8 mouse cellular contexts compared by ENCODE assay signal in genomic region chr16:20651947-20652310, GRCm38 (mm10). TPM values are rescaled to one million over a fixed set of nuclear protein-coding genes. Genes with fewer than 3 reads are reported as not detected.
A peak's percentile ranks its signal among the peaks of the same experiment; 100 is the strongest.
DNase-seq lines count a peak whose midpoint lies in the region; ATAC-seq and TF ChIP-seq lines count a peak whose summit lies in the region.

No protein-coding gene starts in this region.

- no peak for ATAC-seq in heart, embryonic 13.5 days (ENCODE audit: extremely low read depth, insufficient number of reproducible peaks, low FRiP score, low TSS enrichment)
- peak; percentile 42; the same call in 1 of the 2 replicates for ATAC-seq in forebrain, embryonic 15.5 days (replicated peaks)
- peak; percentile 46 for ATAC-seq in liver, postnatal 0 days

- H3K9me3 ChIP-seq in heart, embryonic 13.5 days: no peaks in the 10 kb centered on the region
- H3K9me3 ChIP-seq in ES-E14 (ENCODE audit: control insufficient read depth, insufficient read depth, low read depth, low read length): no peaks in the 10 kb centered on the region
- no peaks in the 10 kb centered on the region for H3K9me3 ChIP-seq in forebrain, embryonic 15.5 days
- no peaks in the 10 kb centered on the region for H3K9me3 ChIP-seq in liver, postnatal 0 days (ENCODE audit: low read length)

- peaks cover 18% of the 10 kb centered on the region for H3K4me1 ChIP-seq in heart, embryonic 13.5 days
- H3K4me1 ChIP-seq in ES-E14 (ENCODE audit: control insufficient read depth in 2 of 2, insufficient read depth in 2 of 2, low read length in 2 of 2, poor library complexity in 1 of 2): 0 out of 4 replicates have a peak, but pooled peaks cover 0 to 2% of the 10 kb centered on the region in 2 experiments
- H3K4me1 ChIP-seq in forebrain, embryonic 15.5 days: peaks cover 21% of the 10 kb centered on the region
- H3K4me1 ChIP-seq in liver, postnatal 0 days (ENCODE audit: insufficient read depth): peaks cover 16% of the 10 kb centered on the region

- H3K27me3 ChIP-seq in heart, embryonic 13.5 days (replicated peaks): no peaks in the 10 kb centered on the region
- H3K27me3 ChIP-seq in forebrain, embryonic 15.5 days: no peaks in the 10 kb centered on the region
- no peaks in the 10 kb centered on the region for H3K27me3 ChIP-seq in liver, postnatal 0 days (ENCODE audit: insufficient read depth, low read length)

- H3K4me2 ChIP-seq in heart, embryonic 13.5 days: peak overlapping the region; percentile 97
- H3K4me2 ChIP-seq in forebrain, embryonic 15.5 days (replicated peaks): peak overlapping the region; percentile 89
- H3K4me2 ChIP-seq in liver, postnatal 0 days (ENCODE audit: low read depth, low read length): peak overlapping the region; percentile 89

- no peak for DNase-seq in heart, adult 11 months
- DNase-seq in ES-E14 (ENCODE audit: low read depth, low spot score) (no peak), adipocyte (ENCODE audit: low spot score) (no peak)
- DNase-seq in liver, postnatal 0 days: no peak
- no peak for DNase-seq in adrenal gland, postnatal 36 days
- DNase-seq in cerebellum, adult 18-20 months: no peak

- H3K36me3 ChIP-seq in heart, embryonic 13.5 days: peaks cover 43% of the 10 kb centered on the region
- peaks cover 20% of the 10 kb centered on the region for H3K36me3 ChIP-seq in ES-E14 (ENCODE audit: control insufficient read depth, insufficient read depth, low read length, poor library complexity, severe bottlenecking)
- H3K36me3 ChIP-seq in forebrain, embryonic 15.5 days: peaks cover 25% of the 10 kb centered on the region
- H3K36me3 ChIP-seq in liver, postnatal 0 days (replicated peaks; ENCODE audit: insufficient read depth, low read length): peaks cover 23% of the 10 kb centered on the region

- no peak for TF ChIP-seq CTCF in liver, postnatal 0 days (IDR thresholded peaks at IDR 0.05; ENCODE audit: low read depth)

- peak overlapping the region; percentile 80 for H3K4me3 ChIP-seq in heart, embryonic 13.5 days
- peak overlapping the region; percentile 74 to 97 for H3K4me3 ChIP-seq in ES-E14 (ENCODE audit: insufficient read depth in 1 of 2, low read depth in 1 of 2, low read length in 2 of 2, poor library complexity in 1 of 2, severe bottlenecking in 1 of 2)
- H3K4me3 ChIP-seq in forebrain, embryonic 15.5 days: peak overlapping the region; percentile 95
- peak overlapping the region; percentile 97 for H3K4me3 ChIP-seq in liver, postnatal 0 days (ENCODE audit: low read depth, low read length)

- H3K27ac ChIP-seq in heart, embryonic 13.5 days (replicated peaks): peak overlapping the region; percentile 82
- H3K27ac ChIP-seq in ES-E14 (ENCODE audit: insufficient read depth, low read depth, low read length, poor library complexity, severe bottlenecking): peak overlapping the region; percentile 36; the same call in 1 of the 2 replicates
- H3K27ac ChIP-seq in forebrain, embryonic 15.5 days (replicated peaks): peak overlapping the region; percentile 83
- peak overlapping the region; percentile 73 for H3K27ac ChIP-seq in liver, postnatal 0 days (ENCODE audit: low read depth)

- WGBS in heart, embryonic 13.5 days: 10% methylated on average over 11 of the region's 12 CpGs
- WGBS in forebrain, embryonic 15.5 days: 9% methylated on average over 12 of the region's 12 CpGs
- 7% methylated on average over 12 of the region's 12 CpGs for WGBS in liver, postnatal 0 days (ENCODE audit: insufficient replicate concordance)

- no peak for TF ChIP-seq EP300 in liver, postnatal 0 days (IDR thresholded peaks at IDR 0.05; ENCODE audit: low read depth)

- H3K9ac ChIP-seq in heart, embryonic 13.5 days: peak overlapping the region; percentile 95
- H3K9ac ChIP-seq in ES-E14 (ENCODE audit: insufficient read depth, low read depth, low read length, poor library complexity, severe bottlenecking): peak overlapping the region; percentile 98
- peak overlapping the region; percentile 93 for H3K9ac ChIP-seq in forebrain, embryonic 15.5 days (replicated peaks)
- H3K9ac ChIP-seq in liver, postnatal 0 days (replicated peaks): peak overlapping the region; percentile 95

- in situ Hi-C loops in ES-E14 (cut with MboI; ENCODE audit: low sequenced_read_pairs in 2 of 2, unreplicated experiment in 2 of 2): no loop called here

TF ChIP-seq in ES-E14, 5 proteins besides CTCF, POLR2A, EP300 and RAD21:
- TF ChIP-seq ZNF384 (IDR thresholded peaks at IDR 0.05; ENCODE audit: low read depth, low read length) (no peak), HCFC1 (IDR thresholded peaks at IDR 0.05; ENCODE audit: borderline replicate concordance, insufficient read depth, low read length) (no peak), MAFK (IDR thresholded peaks at IDR 0.05; ENCODE audit: insufficient read depth, low read depth, low read length) (no peak), ZC3H11A (IDR thresholded peaks at IDR 0.05; ENCODE audit: borderline replicate concordance, low read depth, low read length) (no peak), CHD2 (IDR thresholded peaks at IDR 0.05; ENCODE audit: low read depth, low read length) (no peak)

RNA-seq across cellular contexts. Expression of gene Psmd2, which starts 0.5 kb away (rescaled TPM):
- 245 TPM in 2 replicates for polyA plus RNA-seq in heart, embryonic 13.5 days (2015; fragmentation: Nextera tagmentation; extraction: Ambion mirVana)
- 200 and 302 TPM in 2 replicates for total RNA-seq in ES-E14 (2012; rRNA removed)
- polyA plus RNA-seq in forebrain, embryonic 15.5 days (2015; fragmentation: Nextera tagmentation; extraction: Ambion mirVana): 379 and 388 TPM in 2 replicates
- 97.0 and 110 TPM in 2 replicates for polyA plus RNA-seq in liver, postnatal 0 days (2015; fragmentation: Nextera tagmentation; extraction: Ambion mirVana)
- 100 to 1,000 TPM; 288 to 322 TPM for total RNA-seq in adrenal gland, postnatal 36 days (2021)

RNA-seq across cellular contexts. Expression of gene Eif4g1, which starts 16.2 kb away (rescaled TPM):
- polyA plus RNA-seq in heart, embryonic 13.5 days (2015; fragmentation: Nextera tagmentation; extraction: Ambion mirVana): 129 TPM in 2 replicates
- 460 and 546 TPM in 2 replicates for total RNA-seq in ES-E14 (2012; rRNA removed)
- 137 and 140 TPM in 2 replicates for polyA plus RNA-seq in forebrain, embryonic 15.5 days (2015; fragmentation: Nextera tagmentation; extraction: Ambion mirVana)
- 65.6 and 70.9 TPM in 2 replicates for polyA plus RNA-seq in liver, postnatal 0 days (2015; fragmentation: Nextera tagmentation; extraction: Ambion mirVana)
- 100 to 1,000 TPM; 352 to 397 TPM for total RNA-seq in adrenal gland, postnatal 36 days (2021)

RNA-seq across cellular contexts. Expression of gene Ece2, which starts 22.3 kb away (rescaled TPM):
- polyA plus RNA-seq in heart, embryonic 13.5 days (2015; fragmentation: Nextera tagmentation; extraction: Ambion mirVana): 0.92 and 1.2 TPM in 2 replicates
- 6.7 and 11.3 TPM in 2 replicates for total RNA-seq in ES-E14 (2012; rRNA removed)
- polyA plus RNA-seq in forebrain, embryonic 15.5 days (2015; fragmentation: Nextera tagmentation; extraction: Ambion mirVana): 11.9 and 12.7 TPM in 2 replicates
- polyA plus RNA-seq in liver, postnatal 0 days (2015; fragmentation: Nextera tagmentation; extraction: Ambion mirVana): 0.14 TPM in 1 of 2 replicates, not detected in the other
- 10 to 100 TPM in 1 of 2 experiments, 1 to 10 TPM in 1; 8.9 to 17.5 TPM for total RNA-seq in adrenal gland, postnatal 36 days (2021)

RNA-seq across cellular contexts. Expression of gene Camk2n2, which starts 30.8 kb away (rescaled TPM):
- 0.37 and 0.48 TPM in 2 replicates for polyA plus RNA-seq in heart, embryonic 13.5 days (2015; fragmentation: Nextera tagmentation; extraction: Ambion mirVana)
- 0.32 and 0.58 TPM in 2 replicates for total RNA-seq in ES-E14 (2012; rRNA removed)
- 19.2 and 20.9 TPM in 2 replicates for polyA plus RNA-seq in forebrain, embryonic 15.5 days (2015; fragmentation: Nextera tagmentation; extraction: Ambion mirVana)
- polyA plus RNA-seq in liver, postnatal 0 days (2015; fragmentation: Nextera tagmentation; extraction: Ambion mirVana): 0.11 and 0.13 TPM in 2 replicates
- 100 to 1,000 TPM in 1 of 2 experiments, 10 to 100 TPM in 1; 25.3 to 128 TPM for total RNA-seq in adrenal gland, postnatal 36 days (2021)

RNA-seq across cellular contexts. Expression of gene Alg3, which starts 40.4 kb away (rescaled TPM):
- 33.3 and 35.3 TPM in 2 replicates for polyA plus RNA-seq in heart, embryonic 13.5 days (2015; fragmentation: Nextera tagmentation; extraction: Ambion mirVana)
- 28.9 and 43.3 TPM in 2 replicates for total RNA-seq in ES-E14 (2012; rRNA removed)
- polyA plus RNA-seq in forebrain, embryonic 15.5 days (2015; fragmentation: Nextera tagmentation; extraction: Ambion mirVana): 30.5 and 34.0 TPM in 2 replicates
- 18.6 and 19.0 TPM in 2 replicates for polyA plus RNA-seq in liver, postnatal 0 days (2015; fragmentation: Nextera tagmentation; extraction: Ambion mirVana)
- total RNA-seq in adrenal gland, postnatal 36 days (2021): 10 to 100 TPM; 26.9 to 29.8 TPM
